Mouse (Mus musculus) midbrain, postnatal 0 days (tissue): ENCODE measurements around the gene Igfbp6. TPM values are rescaled to one million over a fixed set of nuclear protein-coding genes. Genes with fewer than 3 reads are reported as not detected.

Experiments used
- ATAC-seq: fragments of 200-750 bp; cut with Nextera tagmentation; 2 replicates; pipeline ENCODE4 v1.8.0; 2017; ENCODE audit warnings: moderate number of reproducible peaks, mild to moderate bottlenecking, moderate TSS enrichment, moderate library complexity; ENCODE audit not compliant: low FRiP score
- DNase-seq: peaks from one replicate; pipeline ENCODE4 v3.0.0-alpha.2; 2015; ENCODE audit warnings: low spot score
- H3K27ac ChIP-seq: fragments of 300-500 bp; sonication (generic); 2 replicates; pipeline ENCODE4 v1.5.1; 2014; ENCODE audit warnings: low read depth, mild to moderate bottlenecking, low read length, mixed read lengths
- H3K27me3 ChIP-seq: fragments of 300-500 bp; sonication (generic); 2 replicates; pipeline ENCODE4 v1.6.1; 2014; ENCODE audit warnings: low read length, control low read depth, mixed read lengths; ENCODE audit not compliant: insufficient read depth
- H3K36me3 ChIP-seq: fragments of 300-500 bp; sonication (generic); 2 replicates; pipeline ENCODE4 v1.6.1; 2014; ENCODE audit warnings: low read length, control low read depth, mixed read lengths; ENCODE audit not compliant: insufficient read depth
- H3K4me1 ChIP-seq: fragments of 300-500 bp; sonication (generic); 2 replicates; pipeline ENCODE4 v1.6.1; 2014; ENCODE audit warnings: mild to moderate bottlenecking, control low read depth, antibody characterized with exemption, low read length, mixed read lengths; ENCODE audit not compliant: insufficient read depth
- H3K4me2 ChIP-seq: fragments of 300-500 bp; sonication (generic); 2 replicates; pipeline ENCODE4 v1.6.1; 2014; ENCODE audit warnings: low read depth, mild to moderate bottlenecking, low read length, mixed read lengths; ENCODE audit not compliant: poor library complexity, severe bottlenecking
- H3K4me3 ChIP-seq: fragments of 300-500 bp; sonication (generic); 2 replicates; pipeline ENCODE4 v1.5.1; 2014; ENCODE audit warnings: low read depth, mild to moderate bottlenecking, low read length, moderate library complexity
- H3K9ac ChIP-seq: fragments of 300-500 bp; sonication (generic); replicated peaks from 2 replicates; pipeline ENCODE4 v1.6.1; 2014; ENCODE audit warnings: mild to moderate bottlenecking, low read length, moderate library complexity, mixed read lengths; ENCODE audit not compliant: poor library complexity, severe bottlenecking
- H3K9me3 ChIP-seq: fragments of 300-500 bp; sonication (generic); 2 replicates; pipeline ENCODE4 v1.6.1; 2016; ENCODE audit warnings: low read length, control low read depth
- CTCF ChIP-seq: IDR thresholded peaks from 2 replicates; pipeline ENCODE4 v1.5.1; 2016; ENCODE audit warnings: antibody characterized with exemption, mild to moderate bottlenecking
- WGBS: fragments of 180-500 bp; shearing (Covaris S2); extraction: QIAGEN DNeasy Blood & Tissue Kit; methylation state at CpG from one replicate; pipeline ENCODE4 v1.1.7; 2014; 5-methylcytosine and 5-hydroxymethylcytosine counted together
- polyA plus RNA-seq: library from polyadenylated mRNA; unstranded; fragments of >200 nt; fragmentation: Nextera tagmentation; extraction: Ambion mirVana; gene quantifications from 2 replicates; pipeline ENCODE4 v1.2.1, GENCODE M21; 2015
- total RNA-seq: library from RNA; depleted of rRNA; stranded (reverse); fragments of >200 nt; gene quantifications from 2 replicates; pipeline ENCODE4 v1.2.3, GENCODE M21; 2014

Gene Igfbp6
- total and polyA plus RNA-seq, 2 experiments from 2014 or later: 9.9 to 13.6 TPM

DNA sequence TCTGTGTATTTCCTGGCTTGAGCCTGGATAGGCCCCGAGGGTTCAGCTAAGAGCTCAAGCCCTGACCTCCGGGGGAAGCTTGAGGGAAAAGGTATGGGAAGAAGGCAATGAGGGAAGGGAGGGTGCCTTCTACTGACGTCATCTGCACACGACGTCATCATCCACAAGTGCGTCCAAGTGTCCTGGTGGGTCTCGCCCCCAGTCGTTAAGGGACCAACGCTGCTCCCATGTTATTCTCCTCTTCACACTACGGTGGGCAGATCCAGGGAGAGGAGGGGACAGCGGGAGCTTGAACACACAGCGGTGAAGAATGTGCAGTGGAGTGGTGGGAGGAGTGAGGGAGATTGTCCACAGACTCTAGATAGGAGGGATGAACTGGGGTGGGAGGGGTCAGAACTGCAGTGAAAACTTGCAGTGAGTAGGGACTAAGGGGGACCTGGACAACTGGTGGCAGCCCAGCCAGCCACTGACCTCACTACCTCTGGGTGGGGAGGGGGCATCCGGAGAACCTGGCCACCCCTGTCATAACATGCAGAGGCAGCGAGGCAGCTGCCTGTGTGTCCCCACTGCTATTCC is 40.7 kb upstream of the Igfbp6 start:
- peak overlapping the region; percentile 18 for H3K4me2 ChIP-seq
- ATAC-seq (no peak), DNase-seq (no peak)
- peaks cover 5% of the 10 kb centered on the region; the same call in 1 of the 2 replicates for H3K27me3 ChIP-seq
- H3K4me3 ChIP-seq: peak overlapping the region; percentile 18; the same call in 1 of the 2 replicates
- no peaks in the 10 kb centered on the region for H3K9me3 ChIP-seq
- peaks cover 6% of the 10 kb centered on the region; the same call in 1 of the 2 replicates for H3K4me1 ChIP-seq
- peak overlapping the region; percentile 59; the same call in 1 of the 2 replicates for H3K27ac ChIP-seq
- 11% methylated on average over 14 of the region's 14 CpGs for WGBS
- TF ChIP-seq CTCF: no peak
- no peaks in the 10 kb centered on the region for H3K36me3 ChIP-seq
- H3K9ac ChIP-seq: peak overlapping the region; percentile 36; the same call in 1 of the 2 replicates

DNA sequence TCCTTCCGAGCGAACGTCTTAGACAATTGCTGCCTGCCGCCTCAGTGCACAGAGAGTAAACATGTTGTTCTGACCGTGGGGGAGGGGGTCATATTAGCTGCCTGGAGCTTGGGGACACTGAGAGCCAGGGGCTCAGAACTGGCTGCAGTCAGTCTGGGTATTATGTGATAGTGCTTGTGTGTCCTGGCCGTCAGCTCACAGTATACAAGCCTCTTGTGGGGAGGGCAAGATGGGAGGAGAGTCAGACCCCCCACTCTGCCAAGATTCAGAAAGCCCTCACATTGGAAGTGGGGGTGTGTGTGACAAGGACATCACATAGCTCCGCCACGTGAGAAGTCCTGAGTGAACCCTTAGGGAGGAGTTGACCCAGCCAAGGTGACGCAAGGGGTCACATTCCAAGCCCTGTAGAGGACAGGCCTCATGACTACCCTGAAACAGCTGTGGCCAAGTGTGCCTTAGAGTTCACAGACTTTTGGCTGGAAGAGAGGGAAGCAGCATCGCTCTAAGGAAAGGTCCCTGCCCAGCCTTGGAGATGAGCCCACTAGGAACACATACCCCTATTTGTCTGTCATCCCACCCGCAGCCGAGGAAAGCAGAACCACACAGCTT is 40.1 kb upstream of the Igfbp6 start:
- peak overlapping the region; percentile 59; the same call in 1 of the 2 replicates for H3K27ac ChIP-seq
- TF ChIP-seq CTCF: no peak
- peaks cover 6% of the 10 kb centered on the region; the same call in 1 of the 2 replicates for H3K4me1 ChIP-seq
- no peaks in the 10 kb centered on the region for H3K36me3 ChIP-seq
- no peaks in the 10 kb centered on the region for H3K9me3 ChIP-seq
- WGBS: 33% methylated on average over 12 of the region's 12 CpGs
- peak overlapping the region; percentile 18 for H3K4me2 ChIP-seq
- peak overlapping the region; percentile 18; the same call in 1 of the 2 replicates for H3K4me3 ChIP-seq
- ATAC-seq (no peak), DNase-seq (no peak)
- H3K27me3 ChIP-seq: peaks cover 5% of the 10 kb centered on the region; the same call in 1 of the 2 replicates
- no peak overlapping the region for H3K9ac ChIP-seq

DNA sequence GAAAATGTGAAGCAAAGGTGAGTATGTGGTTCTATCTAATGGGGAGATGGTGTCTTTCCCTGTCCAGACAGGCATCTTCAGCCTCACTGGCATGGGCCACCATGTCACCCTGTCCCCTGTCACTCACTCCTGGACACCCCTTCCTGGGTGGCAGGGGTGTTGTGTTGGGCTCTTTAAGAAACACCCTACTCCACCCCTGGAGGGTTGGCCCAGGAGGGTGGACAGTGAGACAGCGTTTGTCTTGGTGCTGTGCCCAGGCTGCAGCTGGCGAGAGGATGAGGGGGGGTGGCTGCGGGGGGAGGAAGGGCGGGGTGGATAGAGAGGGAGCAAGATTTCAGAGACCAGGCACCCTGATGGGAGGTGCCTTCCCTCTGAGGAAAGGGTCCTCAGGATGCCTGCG is 38.8 kb upstream of the Igfbp6 start:
- Histone ChIP-seq H3K9me3 (no peaks in the 10 kb centered on the region), H3K36me3 (no peaks in the 10 kb centered on the region), H3K27ac (no peak overlapping the region), H3K4me1 (no peaks in the 10 kb centered on the region; the same call in 1 of the 2 replicates), H3K9ac (no peak overlapping the region), H3K4me2 (no peak overlapping the region), H3K27me3 (peaks cover 5% of the 10 kb centered on the region; the same call in 1 of the 2 replicates), H3K4me3 (no peak overlapping the region)
- no peak for TF ChIP-seq CTCF
- WGBS: 57% methylated on average over 5 of the region's 5 CpGs
- ATAC-seq: no peak
- DNase-seq: no peak

DNA sequence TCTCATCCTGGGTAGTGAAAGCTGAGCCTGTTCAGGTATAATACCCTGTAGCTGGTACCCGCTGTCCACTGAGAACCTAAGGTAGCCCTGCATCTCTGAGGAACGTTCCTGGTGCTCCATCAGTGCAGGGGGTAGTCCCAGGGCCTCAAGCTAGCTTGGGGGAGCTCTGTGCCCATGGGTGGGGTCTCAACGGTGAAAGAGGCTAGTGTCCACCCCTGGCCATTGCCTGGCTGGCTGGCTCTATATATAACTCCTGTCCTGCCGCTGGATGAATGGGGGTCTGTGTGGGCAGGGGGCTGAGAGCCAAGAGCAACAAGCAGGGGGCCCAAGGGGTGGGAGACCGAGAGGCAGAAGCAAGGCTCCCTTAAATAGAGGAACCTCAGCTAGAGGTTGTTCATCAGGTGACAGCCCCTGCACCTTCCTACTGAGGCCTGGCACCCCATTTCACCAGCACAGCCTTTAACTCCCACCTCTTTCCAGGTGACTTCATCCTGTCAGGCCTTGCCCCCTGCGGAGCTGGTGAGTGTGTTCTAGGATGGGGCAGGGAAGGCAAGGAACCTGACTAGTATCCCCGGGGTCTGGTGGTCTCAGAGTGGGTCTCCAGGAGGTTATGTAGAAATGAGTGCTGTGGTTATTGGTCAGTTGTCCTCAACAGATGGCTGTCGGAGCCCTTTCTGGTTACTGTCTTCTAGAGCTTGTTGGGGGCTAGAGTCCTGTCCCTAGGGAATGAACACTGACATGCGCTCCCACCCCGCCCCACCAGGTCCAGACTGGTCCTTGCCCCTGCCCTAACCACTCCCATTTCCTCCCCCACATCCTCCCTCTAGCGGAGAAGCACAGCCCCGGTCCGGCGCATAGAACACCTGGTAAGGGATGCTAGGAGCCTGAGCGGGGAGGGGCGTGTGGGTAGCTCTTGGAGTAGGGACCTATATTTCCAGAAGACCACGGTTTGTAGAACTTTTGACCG is 38.1 kb upstream of the Igfbp6 start:
- WGBS: 36% methylated on average over 18 of the region's 18 CpGs
- Histone ChIP-seq H3K27ac (no peak overlapping the region), H3K27me3 (peaks cover 5% of the 10 kb centered on the region; the same call in 1 of the 2 replicates), H3K4me1 (no peaks in the 10 kb centered on the region; the same call in 1 of the 2 replicates), H3K9ac (no peak overlapping the region; the same call in 1 of the 2 replicates), H3K36me3 (no peaks in the 10 kb centered on the region), H3K9me3 (no peaks in the 10 kb centered on the region), H3K4me3 (peak overlapping the region; percentile 37; the same call in 1 of the 2 replicates), H3K4me2 (peak overlapping the region; percentile 74)
- DNase-seq (no peak), ATAC-seq (no peak)
- peak; percentile 36 for TF ChIP-seq CTCF

DNA sequence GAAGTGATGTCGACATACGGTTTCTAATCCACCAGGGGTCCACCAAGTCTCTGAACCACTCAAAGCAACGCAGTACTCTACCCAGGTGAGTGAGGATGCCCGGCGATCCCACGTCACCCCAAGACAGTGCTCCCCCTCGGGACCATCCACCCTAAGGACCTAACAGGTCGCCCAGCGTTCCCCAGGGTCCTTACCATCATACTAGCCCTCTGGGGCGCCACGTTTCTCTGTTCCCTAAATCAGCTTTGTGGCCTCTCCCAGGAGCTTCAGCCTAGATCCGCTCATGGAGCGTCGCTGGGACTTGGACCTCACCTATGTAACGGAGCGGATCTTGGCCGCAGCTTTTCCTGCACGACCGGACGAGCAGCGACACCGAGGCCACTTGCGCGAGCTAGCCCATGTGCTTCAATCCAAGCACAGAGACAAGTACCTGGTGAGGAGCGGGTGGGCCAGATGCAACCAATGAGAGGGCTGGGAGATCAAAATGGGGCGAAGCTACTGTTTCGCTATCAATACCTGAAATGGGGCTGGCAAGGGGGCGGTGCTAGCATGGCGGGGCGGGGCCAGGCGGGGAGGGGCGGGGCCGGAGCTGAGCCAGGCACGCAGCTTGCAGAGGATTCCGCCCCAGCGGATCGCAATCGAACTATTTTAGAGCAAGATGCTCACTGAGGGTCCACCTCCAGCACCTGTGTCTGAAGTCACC is 37.3 kb upstream of the Igfbp6 start:
- peak overlapping the region; percentile 37 for H3K4me3 ChIP-seq
- peak overlapping the region; percentile 50; the same call in 1 of the 2 replicates for H3K9ac ChIP-seq
- H3K4me2 ChIP-seq: peak overlapping the region; percentile 74
- no peaks in the 10 kb centered on the region; the same call in 1 of the 2 replicates for H3K4me1 ChIP-seq
- no peaks in the 10 kb centered on the region for H3K36me3 ChIP-seq
- peaks cover under 1% of the 10 kb centered on the region; the same call in 1 of the 2 replicates for H3K27me3 ChIP-seq
- WGBS: 11% methylated on average over 38 of the region's 38 CpGs
- 0 out of 2 replicates have a peak, but pooled peaks have one; percentile 5 for TF ChIP-seq CTCF
- DNase-seq (no peak), ATAC-seq (no peak)
- no peaks in the 10 kb centered on the region for H3K9me3 ChIP-seq
- no peak overlapping the region for H3K27ac ChIP-seq
